Mouse (Mus musculus): ENCODE measurements around the gene Icosl. TPM values are rescaled to one million over a fixed set of nuclear protein-coding genes. Genes with fewer than 3 reads are reported as not detected.
A peak's percentile ranks its signal among the peaks of the same experiment; 100 is the strongest.

The Icosl gene
- polyA plus RNA-seq, 1 experiment from 2014 or later = 1.4 TPM

DNA sequence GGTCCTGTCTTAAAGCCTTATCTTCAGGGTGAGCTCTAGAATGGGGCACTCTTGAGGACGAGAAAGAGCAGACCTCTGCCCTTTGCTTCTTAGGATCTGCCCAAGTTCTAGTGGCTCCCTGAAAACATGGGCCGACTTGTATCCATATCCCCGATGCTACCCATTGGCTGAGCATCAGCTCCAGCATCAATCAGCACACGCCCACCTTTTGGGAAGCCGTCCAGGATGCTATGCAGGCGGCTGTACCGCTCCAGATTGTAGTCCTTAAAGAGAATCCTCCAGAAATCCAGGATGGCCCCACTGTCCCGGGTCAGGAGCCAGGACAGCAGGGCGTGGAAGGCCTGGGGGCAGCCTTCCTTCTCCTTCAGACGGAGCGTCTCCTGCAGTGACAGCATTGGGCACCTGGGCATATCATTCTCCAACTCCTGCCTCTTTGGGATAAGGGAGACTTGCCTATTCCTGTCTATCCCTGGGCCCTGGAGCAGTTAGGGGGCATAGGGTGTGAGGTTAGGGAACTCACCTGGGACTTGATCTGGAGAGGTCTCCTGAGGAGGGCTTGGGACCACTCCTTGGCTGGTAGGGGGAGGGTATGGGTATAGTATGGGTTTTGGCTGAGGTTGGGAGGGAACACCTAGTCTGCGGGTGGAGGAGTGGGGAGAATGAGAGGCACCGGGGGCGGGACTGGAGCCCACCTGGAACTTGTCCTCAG is 26.3 kb upstream of the Icosl start:
- DNase-seq (ENCODE audit: low spot score) (no peak), ATAC-seq (ENCODE audit: insufficient read depth, low FRiP score, low TSS enrichment) (peak; percentile 55)
- peak overlapping the region; percentile 53 for H3K9ac ChIP-seq (ENCODE audit: low read length)
- peak overlapping the region; percentile 43 for H3K4me2 ChIP-seq (ENCODE audit: low read depth)
- no peaks in the 10 kb centered on the region for H3K27me3 ChIP-seq (ENCODE audit: control insufficient read depth, insufficient read depth, low read length)
- H3K36me3 ChIP-seq (ENCODE audit: control insufficient read depth, insufficient read depth, low read length) = no peaks in the 10 kb centered on the region
- no peaks in the 10 kb centered on the region for H3K9me3 ChIP-seq (ENCODE audit: control insufficient read depth, low read length)
- H3K4me1 ChIP-seq (ENCODE audit: control insufficient read depth, insufficient read depth, low read length) = no peaks in the 10 kb centered on the region
- WGBS = 60% methylated on average over 14 of the region's 14 CpGs
- H3K27ac ChIP-seq (ENCODE audit: low read depth, low read length) = no peak overlapping the region
- H3K4me3 ChIP-seq (ENCODE audit: low read depth, low read length) = no peak overlapping the region; the same call in 1 of the 2 replicates

GRCm38 (mm10) chr10:78043406-78043836 is 25.7 kb upstream of the Icosl start, which contains the start of gene Aire:
TSS of gene Aire (minus strand) at chr10:78043610.
- H3K9ac ChIP-seq (ENCODE audit: low read length) = peak within 1 kb of the TSS; percentile 53
- no peak within 1 kb of the TSS for H3K27ac ChIP-seq (ENCODE audit: low read depth, low read length)
- no peaks in the 10 kb centered on the region for H3K36me3 ChIP-seq (ENCODE audit: control insufficient read depth, insufficient read depth, low read length)
- H3K4me2 ChIP-seq (ENCODE audit: low read depth) = peak within 1 kb of the TSS; percentile 43
- H3K9me3 ChIP-seq (ENCODE audit: control insufficient read depth, low read length) = no peaks in the 10 kb centered on the region
- H3K27me3 ChIP-seq (ENCODE audit: control insufficient read depth, insufficient read depth, low read length) = no peaks in the 10 kb centered on the region
- H3K4me3 ChIP-seq (ENCODE audit: low read depth, low read length) = peak within 1 kb of the TSS; percentile 20
- H3K4me1 ChIP-seq (ENCODE audit: control insufficient read depth, insufficient read depth, low read length) = no peaks in the 10 kb centered on the region
- 3% methylated on average over 27 of the region's 27 CpGs for WGBS
- DNase-seq (ENCODE audit: low spot score) = peak; percentile 80
- ATAC-seq (ENCODE audit: insufficient read depth, low FRiP score, low TSS enrichment) = peak; percentile 50

- Histone ChIP-seq H3K4me3 (ENCODE audit: low read depth, low read length) (no peak overlapping the region), H3K9me3 (ENCODE audit: control insufficient read depth, low read length) (no peaks in the 10 kb centered on the region), H3K4me2 (ENCODE audit: low read depth) (no peak overlapping the region), H3K9ac (ENCODE audit: low read length) (no peak overlapping the region), H3K4me1 (ENCODE audit: control insufficient read depth, insufficient read depth, low read length) (no peaks in the 10 kb centered on the region), H3K27ac (ENCODE audit: low read depth, low read length) (no peak overlapping the region), H3K36me3 (ENCODE audit: control insufficient read depth, insufficient read depth, low read length) (no peaks in the 10 kb centered on the region), H3K27me3 (ENCODE audit: control insufficient read depth, insufficient read depth, low read length) (no peaks in the 10 kb centered on the region)
- ATAC-seq (ENCODE audit: insufficient read depth, low FRiP score, low TSS enrichment) = no peak
- 67% methylated on average over 1 of the region's 1 CpGs for WGBS
- DNase-seq (ENCODE audit: low spot score) = no peak
Observed at GRCm38 (mm10) chr10:78044531-78044930, 24.6 kb upstream of the Icosl start.

DNA sequence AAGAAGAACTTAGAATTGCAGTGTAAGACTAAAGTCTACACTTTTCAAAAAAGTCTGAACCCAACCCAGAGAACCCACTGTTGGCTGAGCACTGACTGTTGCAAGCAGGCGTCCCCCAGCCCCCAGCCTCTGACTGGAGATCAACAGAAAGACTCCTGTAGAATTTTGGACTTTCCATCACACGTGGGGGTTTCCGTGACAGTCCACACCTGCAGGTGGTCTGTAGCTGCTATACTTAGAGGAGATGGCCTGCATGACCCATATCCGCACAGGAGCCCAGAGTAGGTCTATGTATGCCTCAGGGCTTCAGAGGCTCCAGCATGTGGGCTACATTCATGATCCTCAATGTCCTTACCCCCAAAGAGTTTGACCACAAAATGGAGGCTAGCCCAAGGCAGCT is 22.7 kb upstream of the Icosl start:
- no peak overlapping the region for H3K4me3 ChIP-seq (ENCODE audit: low read depth, low read length)
- DNase-seq (ENCODE audit: low spot score) (no peak), ATAC-seq (ENCODE audit: insufficient read depth, low FRiP score, low TSS enrichment) (no peak)
- H3K27me3 ChIP-seq (ENCODE audit: control insufficient read depth, insufficient read depth, low read length) = no peaks in the 10 kb centered on the region
- H3K4me2 ChIP-seq (ENCODE audit: low read depth) = no peak overlapping the region
- no peak overlapping the region for H3K27ac ChIP-seq (ENCODE audit: low read depth, low read length)
- H3K9ac ChIP-seq (ENCODE audit: low read length) = no peak overlapping the region
- 86% methylated on average over 4 of the region's 4 CpGs for WGBS
- no peaks in the 10 kb centered on the region for H3K4me1 ChIP-seq (ENCODE audit: control insufficient read depth, insufficient read depth, low read length)
- H3K36me3 ChIP-seq (ENCODE audit: control insufficient read depth, insufficient read depth, low read length) = no peaks in the 10 kb centered on the region
- no peaks in the 10 kb centered on the region for H3K9me3 ChIP-seq (ENCODE audit: control insufficient read depth, low read length)

DNA sequence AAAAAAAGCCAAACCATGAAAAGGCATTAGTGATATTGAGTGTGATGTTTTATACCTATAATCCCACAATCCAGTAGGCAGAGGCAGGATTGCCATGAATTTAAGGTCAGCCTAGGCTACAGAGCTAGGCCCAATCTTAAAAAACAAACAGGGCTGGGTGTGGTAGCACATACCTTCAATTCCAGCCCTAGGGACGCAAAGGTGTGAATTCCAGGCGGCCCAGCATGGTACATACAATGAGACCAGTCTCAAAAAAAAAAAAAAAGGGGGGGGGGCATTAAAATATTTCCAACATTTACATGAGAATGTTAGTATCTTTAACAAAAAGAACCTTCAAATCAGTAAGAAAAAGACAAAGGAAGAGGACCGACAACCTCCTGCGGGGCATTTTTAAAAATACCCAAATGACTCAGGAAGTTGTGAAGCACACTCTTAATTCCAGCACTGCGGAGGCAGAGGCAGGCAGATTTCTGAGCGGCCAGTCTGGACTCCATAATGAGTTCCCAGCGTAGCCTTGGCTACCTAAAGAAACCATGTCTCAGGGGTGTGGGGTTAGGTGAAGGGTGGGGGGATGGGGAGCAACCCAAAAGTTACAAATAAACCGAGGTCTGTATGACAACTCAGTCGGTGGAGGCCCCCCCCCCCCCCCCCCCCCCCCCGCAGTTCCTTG is 20.9 kb upstream of the Icosl start:
- H3K4me1 ChIP-seq (ENCODE audit: control insufficient read depth, insufficient read depth, low read length) = no peaks in the 10 kb centered on the region
- 85% methylated on average over 9 of the region's 10 CpGs for WGBS
- no peak for DNase-seq (ENCODE audit: low spot score)
- no peak overlapping the region for H3K4me2 ChIP-seq (ENCODE audit: low read depth)
- H3K27ac ChIP-seq (ENCODE audit: low read depth, low read length) = no peak overlapping the region
- H3K9ac ChIP-seq (ENCODE audit: low read length) = no peak overlapping the region
- ATAC-seq (ENCODE audit: insufficient read depth, low FRiP score, low TSS enrichment) = no peak
- no peaks in the 10 kb centered on the region for H3K27me3 ChIP-seq (ENCODE audit: control insufficient read depth, insufficient read depth, low read length)
- H3K36me3 ChIP-seq (ENCODE audit: control insufficient read depth, insufficient read depth, low read length) = no peaks in the 10 kb centered on the region
- H3K9me3 ChIP-seq (ENCODE audit: control insufficient read depth, low read length) = no peaks in the 10 kb centered on the region
- H3K4me3 ChIP-seq (ENCODE audit: low read depth, low read length) = no peak overlapping the region

GRCm38 (mm10) chr10:78049519-78050035 is 19.5 kb upstream of the Icosl start:
- 59% methylated on average over 11 of the region's 11 CpGs for WGBS
- H3K27me3 ChIP-seq (ENCODE audit: control insufficient read depth, insufficient read depth, low read length) = no peaks in the 10 kb centered on the region
- H3K4me1 ChIP-seq (ENCODE audit: control insufficient read depth, insufficient read depth, low read length) = no peaks in the 10 kb centered on the region
- H3K9ac ChIP-seq (ENCODE audit: low read length) = no peak overlapping the region
- DNase-seq (ENCODE audit: low spot score) (no peak), ATAC-seq (ENCODE audit: insufficient read depth, low FRiP score, low TSS enrichment) (no peak)
- no peak overlapping the region for H3K27ac ChIP-seq (ENCODE audit: low read depth, low read length)
- H3K36me3 ChIP-seq (ENCODE audit: control insufficient read depth, insufficient read depth, low read length) = no peaks in the 10 kb centered on the region
- no peak overlapping the region for H3K4me3 ChIP-seq (ENCODE audit: low read depth, low read length)
- no peaks in the 10 kb centered on the region for H3K9me3 ChIP-seq (ENCODE audit: control insufficient read depth, low read length)
- no peak overlapping the region for H3K4me2 ChIP-seq (ENCODE audit: low read depth)

DNA sequence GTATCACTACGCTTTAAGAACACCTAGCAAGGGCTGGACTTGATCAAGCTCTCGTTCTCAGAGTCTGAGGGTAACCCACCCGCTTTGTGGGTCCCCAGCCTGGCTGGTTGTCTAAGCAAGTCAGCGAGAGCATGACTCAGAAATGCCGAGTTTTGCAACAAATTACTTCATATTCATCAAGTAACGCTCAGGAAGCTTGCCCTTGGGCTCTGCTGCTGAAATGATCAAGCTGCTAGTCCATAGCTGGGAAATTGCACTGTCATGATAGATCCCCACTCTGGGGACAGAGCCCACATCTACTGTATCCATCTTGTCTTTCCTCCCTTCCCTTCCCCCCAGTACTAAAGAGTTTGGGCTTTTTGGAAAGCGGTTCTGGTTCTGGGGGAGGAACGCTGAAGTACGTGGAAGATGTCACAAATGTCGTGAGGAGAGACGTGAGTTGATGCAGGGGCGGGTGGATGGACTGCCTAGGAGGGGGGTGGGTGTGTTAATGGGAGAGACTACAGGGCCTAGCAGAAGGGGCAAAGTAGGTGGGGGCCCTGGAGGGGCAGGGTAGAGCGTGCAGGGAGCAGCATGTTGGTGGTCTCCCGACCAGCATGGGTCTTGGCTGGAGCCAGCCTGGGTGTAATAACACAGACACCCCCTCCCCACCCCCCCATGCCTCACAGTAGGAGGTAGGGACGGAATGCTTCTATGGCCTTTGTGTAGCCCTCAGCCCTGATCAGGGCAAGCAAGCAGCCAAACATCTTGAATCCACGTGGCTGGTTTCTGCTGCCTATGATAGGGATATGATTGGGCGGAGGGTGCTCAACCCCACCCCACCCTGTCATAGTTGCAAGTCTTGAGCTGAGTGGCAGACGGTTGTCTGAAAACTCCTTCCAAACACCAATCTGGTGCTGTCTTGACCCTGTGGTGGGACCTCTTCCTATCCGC is 14.2 kb upstream of the Icosl start:
- Histone ChIP-seq H3K4me2 (ENCODE audit: low read depth) (no peak overlapping the region), H3K9ac (ENCODE audit: low read length) (no peak overlapping the region), H3K36me3 (ENCODE audit: control insufficient read depth, insufficient read depth, low read length) (no peaks in the 10 kb centered on the region), H3K9me3 (ENCODE audit: control insufficient read depth, low read length) (no peaks in the 10 kb centered on the region), H3K27ac (ENCODE audit: low read depth, low read length) (no peak overlapping the region), H3K27me3 (ENCODE audit: control insufficient read depth, insufficient read depth, low read length) (no peaks in the 10 kb centered on the region), H3K4me3 (ENCODE audit: low read depth, low read length) (no peak overlapping the region), H3K4me1 (ENCODE audit: control insufficient read depth, insufficient read depth, low read length) (no peaks in the 10 kb centered on the region)
- no peak for ATAC-seq (ENCODE audit: insufficient read depth, low FRiP score, low TSS enrichment)
- no peak for DNase-seq (ENCODE audit: low spot score)
- 69% methylated on average over 19 of the region's 19 CpGs for WGBS

- H3K36me3 ChIP-seq (ENCODE audit: control insufficient read depth, insufficient read depth, low read length) = no peaks in the 10 kb centered on the region
- no peak overlapping the region for H3K27ac ChIP-seq (ENCODE audit: low read depth, low read length)
- H3K4me1 ChIP-seq (ENCODE audit: control insufficient read depth, insufficient read depth, low read length) = no peaks in the 10 kb centered on the region
- no peaks in the 10 kb centered on the region for H3K9me3 ChIP-seq (ENCODE audit: control insufficient read depth, low read length)
- no peak for DNase-seq (ENCODE audit: low spot score)
- ATAC-seq (ENCODE audit: insufficient read depth, low FRiP score, low TSS enrichment) = no peak
- no peak overlapping the region for H3K9ac ChIP-seq (ENCODE audit: low read length)
- 92% methylated on average over 8 of the region's 8 CpGs for WGBS
- H3K27me3 ChIP-seq (ENCODE audit: control insufficient read depth, insufficient read depth, low read length) = no peaks in the 10 kb centered on the region
- no peak overlapping the region for H3K4me2 ChIP-seq (ENCODE audit: low read depth)
- no peak overlapping the region for H3K4me3 ChIP-seq (ENCODE audit: low read depth, low read length)
Observed at GRCm38 (mm10) chr10:78057056-78057455, 12.0 kb upstream of the Icosl start.

Data from neural tube, embryonic 11.5 days (tissue).